Mouse (Mus musculus): Measurements from ENCODE around the gene Casc1.

Gene Casc1

GRCm38 (mm10) chr6:145139236-145139635 lies 71.6 kb downstream of the Casc1 start:
- WGBS = 93% methylated on average over 13 of the region's 13 CpGs

DNA sequence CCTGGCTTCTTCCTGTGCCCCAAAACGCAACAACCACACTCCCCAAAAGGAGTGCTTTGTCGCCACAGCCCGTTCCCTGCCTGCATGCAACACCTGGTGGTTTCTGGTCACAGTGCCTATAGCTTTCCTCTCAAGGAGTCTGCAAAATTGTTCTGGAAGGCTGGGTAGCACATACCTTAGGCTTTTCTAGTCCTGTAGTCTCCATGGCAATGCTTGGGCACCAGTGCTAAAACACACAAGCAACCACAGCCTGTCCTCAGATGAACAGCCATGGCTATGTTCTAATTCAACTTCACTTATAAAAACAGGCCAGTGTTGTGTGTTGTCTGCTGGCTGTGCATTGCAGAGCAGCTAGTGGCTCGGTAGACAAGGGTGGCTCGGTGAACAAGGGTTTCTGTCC lies 74.0 kb downstream of the Casc1 start:
- 91% methylated on average over 5 of the region's 5 CpGs for WGBS

DNA sequence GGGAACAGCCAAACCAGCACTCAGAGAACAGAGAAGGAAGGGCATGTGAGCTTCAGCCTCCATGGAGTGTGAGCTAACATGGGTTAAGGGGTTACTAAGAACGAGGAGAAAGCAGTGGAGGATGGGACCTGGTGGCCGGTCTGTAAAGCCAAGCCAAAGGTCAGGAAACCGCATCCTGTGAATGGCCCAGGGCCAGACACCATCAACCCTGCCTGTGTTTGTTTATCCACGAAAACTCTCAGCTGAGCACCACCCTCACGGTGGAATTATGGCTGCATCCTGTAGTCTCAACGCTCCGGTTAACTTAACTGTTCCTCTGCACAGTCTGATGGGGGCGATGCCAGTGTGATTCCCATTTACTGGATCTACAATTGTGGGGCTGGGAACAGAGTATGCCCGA lies 75.0 kb downstream of the Casc1 start:
- 74% methylated on average over 9 of the region's 9 CpGs for WGBS

DNA sequence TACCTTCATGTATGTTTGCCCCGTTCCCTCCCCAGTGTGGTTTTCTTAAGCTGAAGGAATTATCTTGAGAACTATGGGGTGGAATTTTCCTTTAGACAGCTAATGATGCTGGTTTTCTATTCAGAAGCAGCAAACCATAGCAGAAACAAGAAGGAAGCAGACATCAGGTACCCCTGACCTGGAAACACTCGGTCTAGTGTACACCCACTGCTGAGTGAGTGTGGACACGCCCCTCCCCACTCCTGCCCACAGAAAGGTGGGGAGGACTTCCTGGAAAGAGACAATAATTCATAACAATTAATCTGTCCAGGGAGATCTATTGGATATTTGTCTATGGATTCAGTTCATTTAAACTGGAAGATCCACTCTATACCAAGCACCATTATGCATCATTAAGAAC lies 75.5 kb downstream of the Casc1 start:
- WGBS = 82% methylated on average over 3 of the region's 3 CpGs

DNA sequence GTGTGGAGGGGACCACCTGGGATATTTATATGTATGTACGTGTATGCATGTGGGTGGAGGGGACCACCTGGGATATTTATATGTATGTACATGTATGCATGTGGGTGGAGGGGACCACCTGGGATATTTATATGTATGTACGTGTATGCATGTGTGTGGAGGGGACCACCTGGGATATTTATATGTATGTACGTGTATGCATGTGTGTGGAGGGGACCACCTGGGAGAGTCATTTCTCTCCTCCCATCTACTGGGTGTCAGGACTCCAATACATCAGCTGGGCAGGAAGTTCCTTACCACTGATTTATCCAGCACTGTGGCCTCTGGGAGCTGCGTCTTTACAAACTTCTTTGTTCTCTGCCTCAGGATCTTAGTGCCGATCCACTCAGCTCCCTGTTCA lies 77.8 kb downstream of the Casc1 start:
- 90% methylated on average over 5 of the region's 5 CpGs for WGBS

GRCm38 (mm10) chr6:145131991-145132390 lies 78.8 kb downstream of the Casc1 start:
- 96% methylated on average over 5 of the region's 5 CpGs for WGBS

DNA sequence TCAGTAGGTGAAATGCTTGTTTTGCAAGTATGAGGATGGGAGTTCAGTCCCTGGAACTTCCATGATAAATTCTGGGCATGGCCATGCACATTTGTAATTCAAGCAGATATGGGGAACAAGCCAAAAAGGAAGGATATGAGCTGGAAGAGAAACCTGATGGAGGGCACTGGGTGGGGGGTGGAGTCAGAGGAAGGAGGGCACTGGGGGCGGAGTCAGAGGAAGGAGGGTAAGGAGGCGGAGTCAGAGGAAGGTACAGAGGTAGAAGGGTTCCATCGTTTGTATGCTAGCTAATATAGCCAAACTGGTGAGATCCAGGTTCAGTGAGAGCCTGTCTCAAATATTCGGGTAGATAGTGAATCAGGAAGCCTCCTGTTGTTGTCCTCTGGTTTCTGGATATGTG lies 81.2 kb downstream of the Casc1 start:
- WGBS = 78% methylated on average over 4 of the region's 4 CpGs

DNA sequence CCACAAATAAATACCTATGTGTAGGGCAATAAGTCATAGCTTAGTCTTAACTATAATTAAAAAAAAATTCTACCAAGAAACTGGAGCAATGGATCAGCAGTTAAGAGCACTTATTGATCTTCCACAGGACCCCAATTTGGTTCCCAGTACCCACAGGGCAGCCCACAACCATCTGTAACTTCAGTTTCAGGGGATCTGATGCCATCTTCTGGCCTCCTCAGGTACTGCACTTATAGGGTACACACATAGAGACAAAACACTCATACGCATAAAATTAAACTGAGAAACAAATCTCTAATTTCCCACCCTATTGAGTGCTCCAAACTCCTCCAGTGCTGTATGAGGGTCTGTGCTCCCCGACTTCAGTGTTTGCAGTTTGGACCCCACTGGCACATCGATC lies 83.2 kb downstream of the Casc1 start:
- 96% methylated on average over 3 of the region's 3 CpGs for WGBS

DNA sequence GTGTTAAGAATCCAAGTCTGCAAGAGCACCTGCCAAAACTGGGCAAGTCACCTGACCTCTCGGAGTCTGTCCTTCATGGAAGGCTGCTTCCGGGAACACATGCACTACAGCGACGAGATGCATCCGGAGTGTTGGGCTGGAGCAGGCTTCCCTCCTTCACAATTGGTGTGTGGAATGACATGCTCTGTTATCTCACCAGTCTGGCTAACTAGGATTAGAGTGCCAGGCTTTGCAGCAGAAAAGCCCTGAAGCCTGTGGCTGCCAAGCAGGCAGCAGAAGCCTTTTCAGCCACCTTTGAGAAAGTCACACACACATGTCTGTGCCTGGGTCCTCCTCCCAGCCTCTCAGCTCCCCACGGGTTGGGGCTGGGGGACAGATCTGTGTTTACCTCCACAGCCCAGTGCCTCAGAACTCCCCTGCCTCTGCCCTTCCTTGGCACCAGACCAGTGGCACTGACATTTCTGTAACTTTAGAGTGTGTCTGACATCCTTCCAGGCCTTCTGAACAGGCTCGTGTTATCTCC lies 85.2 kb downstream of the Casc1 start:
- 51% methylated on average over 7 of the region's 7 CpGs for WGBS

Measured in cerebral cortex, adult 2 months (tissue).